Mouse (Mus musculus): ENCODE results near the gene Kng1. TPM values are rescaled to one million over a fixed set of nuclear protein-coding genes. Genes with fewer than 3 reads are reported as not detected.
"Not testable (repeated sequence)": the region's sequence is repeated elsewhere in the genome, so short reads cannot be mapped to it uniquely, and the experiment has no call there.

Gene Kng1
- not detected for total RNA-seq (2021)

DNA sequence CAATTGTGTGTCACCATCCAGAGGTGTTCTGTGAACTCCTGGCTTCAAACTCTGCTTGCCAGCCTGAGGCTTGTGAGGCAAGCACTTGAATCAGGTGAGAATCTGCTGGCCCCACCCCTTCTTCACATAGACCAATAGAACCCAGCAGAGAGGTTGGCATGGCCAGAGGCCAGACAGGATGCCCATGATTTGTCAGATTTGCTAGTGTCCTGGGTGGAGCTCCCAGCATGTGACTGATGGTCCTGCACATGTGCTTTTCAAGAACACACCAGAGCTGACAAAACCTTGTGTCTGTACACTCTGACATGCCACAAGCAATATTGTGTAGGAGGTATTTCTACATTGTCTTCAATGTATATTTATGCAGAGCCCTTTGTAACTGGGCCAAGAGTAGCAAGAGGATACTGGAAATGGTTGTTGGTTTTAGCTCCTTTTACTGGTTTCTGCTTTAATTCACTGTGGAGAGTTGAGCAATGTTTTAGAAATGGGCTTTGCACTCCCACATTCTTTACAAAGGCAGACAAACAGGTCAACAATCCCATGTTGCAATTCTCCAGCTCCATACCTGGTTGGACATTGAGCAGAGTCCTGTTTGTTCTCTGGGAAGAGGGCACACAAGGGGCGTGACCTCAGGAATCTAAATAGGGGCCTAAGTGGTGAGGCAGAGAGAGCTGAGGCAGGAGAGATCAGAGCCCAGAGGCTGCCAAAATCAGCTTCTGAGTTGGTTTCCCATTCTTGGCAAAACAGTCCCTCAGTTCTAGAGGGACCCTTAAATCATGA is at the start of gene Kng1:
Kng1 (plus strand) TSS at position 198 of the 780 bp plus-strand sequence.
- DNase-seq (ENCODE audit: low spot score); intact Hi-C loops (cut with DNase I): not testable (repeated sequence)

DNA sequence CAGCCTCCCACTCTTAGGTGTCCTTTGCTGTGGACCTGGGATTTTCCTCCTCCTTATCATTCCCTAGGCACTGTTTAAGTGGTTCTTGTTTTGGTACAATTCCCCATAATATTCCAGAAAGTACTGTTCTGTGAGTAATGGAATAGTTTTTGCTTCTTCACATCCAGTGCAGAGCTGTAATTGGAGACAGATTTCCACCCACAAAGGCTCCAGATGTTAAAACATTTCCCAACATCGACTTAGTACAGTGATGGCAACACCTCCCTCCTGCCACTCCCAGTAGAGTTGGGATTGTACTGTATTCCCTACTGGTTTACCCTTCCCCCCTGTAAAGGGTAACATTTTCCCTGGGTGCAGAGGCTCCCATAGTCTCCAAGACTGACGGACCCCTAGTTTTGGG is 43.9 kb upstream of the Kng1 start:
- DNase-seq (ENCODE audit: low spot score); intact Hi-C loops (cut with DNase I): not testable (repeated sequence)

DNA sequence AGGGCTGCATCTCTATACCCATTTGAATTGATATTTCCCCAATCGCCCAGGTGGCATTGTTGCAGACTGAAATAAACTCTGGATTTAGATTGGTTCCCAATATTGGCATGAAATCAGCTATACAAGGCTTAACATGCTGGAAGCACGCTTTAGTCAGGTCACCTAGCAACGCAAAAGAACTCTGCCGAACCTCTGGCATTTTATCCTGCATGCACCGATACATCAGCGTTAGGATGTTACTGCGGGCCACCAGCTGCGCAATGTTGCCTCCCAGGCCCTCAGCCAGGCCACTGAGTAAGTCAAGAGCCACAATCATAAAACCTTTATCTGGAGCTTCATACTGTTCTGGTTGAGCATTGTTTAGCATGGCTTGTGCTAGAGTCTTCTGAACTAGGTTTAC is 43.0 kb upstream of the Kng1 start:
- intact Hi-C loops (cut with DNase I): not testable (repeated sequence)

DNA sequence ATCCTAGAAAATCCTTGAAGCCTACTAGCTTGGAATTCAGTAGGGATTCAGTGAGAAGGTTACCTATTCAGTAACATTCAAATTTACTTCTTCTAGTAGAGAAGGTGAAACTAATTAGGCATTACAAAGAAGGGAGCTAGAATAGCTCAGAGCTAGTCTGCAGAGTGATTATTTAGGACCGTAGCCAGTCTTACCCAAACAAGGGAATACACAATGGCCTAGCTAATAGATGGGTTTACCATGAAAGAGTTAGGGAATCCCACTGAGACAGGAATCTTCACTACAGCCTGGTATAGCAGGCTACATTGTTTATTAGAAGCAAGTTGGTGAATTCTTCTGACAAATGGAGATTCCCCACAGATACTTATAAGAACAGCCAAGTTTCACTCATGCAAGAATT is 37.1 kb upstream of the Kng1 start:
- DNase-seq (ENCODE audit: low spot score); intact Hi-C loops (cut with DNase I): not testable (repeated sequence)

More for the DNA sequence above, 43.0 kb upstream of the Kng1 start:
- DNase-seq (ENCODE audit: low spot score): not testable (repeated sequence)

GRCm38 (mm10) chr16:23025111-23025510 is 32.6 kb upstream of the Kng1 start:
- DNase-seq (ENCODE audit: low spot score): no peak
- intact Hi-C loops (cut with DNase I): no loop called here

GRCm38 (mm10) chr16:23026582-23026981 is 31.1 kb upstream of the Kng1 start:
- DNase-seq (ENCODE audit: low spot score): no peak
- intact Hi-C loops (cut with DNase I): no loop called here

DNA sequence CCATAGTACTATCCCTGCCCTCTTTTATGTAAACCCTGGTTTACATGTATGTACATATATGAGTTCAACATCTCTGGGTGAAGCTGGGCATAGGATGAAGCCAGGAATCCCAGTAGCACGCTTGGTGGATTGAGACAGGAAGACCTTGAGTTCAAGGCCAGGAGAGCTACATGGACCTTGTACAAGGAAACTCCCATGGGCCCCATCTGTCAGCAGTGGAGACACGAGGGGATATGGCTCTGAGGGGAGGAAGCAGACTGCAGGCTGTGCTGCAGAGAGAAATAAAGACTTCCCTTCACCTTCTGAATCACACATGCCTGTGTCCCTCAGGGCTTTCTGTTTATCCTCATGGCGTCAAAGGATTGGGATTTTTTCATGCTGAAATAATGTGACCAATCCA is 30.3 kb upstream of the Kng1 start:
- intact Hi-C loops (cut with DNase I): not testable (repeated sequence)

GRCm38 (mm10) chr16:23028966-23029600 is 28.6 kb upstream of the Kng1 start, which contains the start of gene Kng2:
Gene Kng2, minus strand, starts transcription at chr16:23029482.
- intact Hi-C loops (cut with DNase I); DNase-seq (ENCODE audit: low spot score): not testable (repeated sequence)

More for the DNA sequence above, 30.3 kb upstream of the Kng1 start:
- not testable (repeated sequence) for DNase-seq (ENCODE audit: low spot score)

GRCm38 (mm10) chr16:23030673-23031435 is 26.8 kb upstream of the Kng1 start:
- DNase-seq (ENCODE audit: low spot score): no peak
- intact Hi-C loops (cut with DNase I): no loop called here

- no peak for DNase-seq (ENCODE audit: low spot score)
- intact Hi-C loops (cut with DNase I): no loop called here
Measured at GRCm38 (mm10) chr16:23033673-23034072, 24.0 kb upstream of the Kng1 start.

DNA sequence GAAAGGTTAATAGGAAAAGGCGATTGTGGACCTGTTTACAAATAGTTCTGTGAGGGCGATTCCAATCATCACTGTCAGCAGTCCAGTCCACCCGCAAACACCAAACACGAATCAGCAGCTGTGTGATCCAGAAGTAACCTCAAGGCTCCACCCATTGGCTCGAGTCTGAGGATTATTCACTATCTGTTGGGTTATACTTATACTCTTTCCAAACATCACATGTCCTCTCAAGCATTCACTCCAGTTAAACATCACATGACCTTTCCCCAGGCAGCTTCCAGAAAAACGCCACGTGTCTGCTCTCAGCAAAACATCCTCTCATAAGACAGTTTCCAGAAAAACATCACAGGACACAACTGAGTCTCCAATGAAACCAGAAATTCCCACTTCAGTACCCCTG is 19.9 kb upstream of the Kng1 start:
- intact Hi-C loops (cut with DNase I): no loop called here

DNA sequence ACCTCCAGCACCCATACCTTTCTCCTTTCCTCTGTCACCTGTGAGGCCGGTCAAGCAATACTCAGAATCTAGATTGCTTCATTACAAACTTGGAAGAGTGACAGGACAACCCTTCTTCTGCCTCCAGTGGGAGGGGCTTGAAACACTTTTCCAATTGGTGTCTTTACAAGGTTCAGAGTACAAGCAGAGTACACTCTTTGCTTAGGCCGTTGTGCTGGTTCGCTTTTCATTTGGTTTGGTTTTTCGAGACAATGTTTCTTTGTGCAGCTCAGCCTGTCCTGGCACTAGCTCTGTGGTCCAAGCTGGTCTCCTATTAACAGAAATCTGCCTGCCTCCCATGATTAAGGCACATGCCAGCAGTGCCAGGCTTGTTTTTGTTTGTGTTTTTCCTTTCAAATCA is 18.4 kb upstream of the Kng1 start:
- intact Hi-C loops (cut with DNase I): no loop called here

More for the DNA sequence above, 19.9 kb upstream of the Kng1 start:
- no peak for DNase-seq (ENCODE audit: low spot score)

GRCm38 (mm10) chr16:23040876-23041275 is 16.8 kb upstream of the Kng1 start:
- intact Hi-C loops (cut with DNase I): no loop called here
- no peak for DNase-seq (ENCODE audit: low spot score)

More for the DNA sequence above, 18.4 kb upstream of the Kng1 start:
- no peak for DNase-seq (ENCODE audit: low spot score)

DNA sequence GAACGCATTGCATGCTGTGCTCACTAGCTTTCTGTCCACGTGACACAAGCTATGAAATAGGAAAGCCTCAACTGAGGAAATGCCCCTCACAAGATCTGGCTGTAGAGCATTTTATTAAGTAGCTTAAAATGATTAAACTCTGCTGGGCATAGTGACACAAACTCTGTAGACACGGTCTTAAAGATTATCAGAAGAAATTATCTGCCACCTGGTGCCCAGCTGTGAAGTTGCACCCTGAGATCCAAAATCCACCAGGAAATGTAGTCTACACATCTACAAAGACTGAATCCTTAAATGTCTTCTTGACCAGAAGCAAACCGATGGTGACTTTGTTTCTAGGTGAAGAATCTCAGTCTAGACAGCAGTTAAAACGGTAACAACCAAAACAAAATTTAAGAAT is 11.3 kb upstream of the Kng1 start:
- no peak for DNase-seq (ENCODE audit: low spot score)
- intact Hi-C loops (cut with DNase I): loop anchor here (5.0 kb wide), 1 partner anchor 169 kb away; no protein-coding TSS in a partner anchor

- intact Hi-C loops (cut with DNase I); DNase-seq (ENCODE audit: low spot score): not testable (repeated sequence)
Measured at GRCm38 (mm10) chr16:23059630-23060029, 2.0 kb downstream of the Kng1 start.

- intact Hi-C loops (cut with DNase I); DNase-seq (ENCODE audit: low spot score): not testable (repeated sequence)
Measured at GRCm38 (mm10) chr16:23060781-23061325, 3.2 kb downstream of the Kng1 start.

GRCm38 (mm10) chr16:23077516-23077915 is 19.9 kb downstream of the Kng1 start:
- DNase-seq (ENCODE audit: low spot score); intact Hi-C loops (cut with DNase I): not testable (repeated sequence)

GRCm38 (mm10) chr16:23087159-23087558 is 29.5 kb downstream of the Kng1 start:
- intact Hi-C loops (cut with DNase I): loop anchor here (1.0 kb wide), 1 partner anchor 48 kb away; no protein-coding TSS in a partner anchor
- DNase-seq (ENCODE audit: low spot score): not testable (repeated sequence)

GRCm38 (mm10) chr16:23087712-23088111 is 30.0 kb downstream of the Kng1 start:
- intact Hi-C loops (cut with DNase I): loop anchor here (1.0 to 2.0 kb wide), 3 partner anchors 39 to 315 kb away; partner anchors contain the start of gene Rfc4
- not testable (repeated sequence) for DNase-seq (ENCODE audit: low spot score)

- not testable (repeated sequence) for DNase-seq (ENCODE audit: low spot score)
- intact Hi-C loops (cut with DNase I): loop anchor here (2.0 kb wide), 2 partner anchors 38 to 314 kb away; partner anchors contain the start of gene Rfc4
Measured at GRCm38 (mm10) chr16:23088491-23088890, 30.8 kb downstream of the Kng1 start.
